Mouse (Mus musculus) thymus, adult 2 months (tissue): Measurements from ENCODE around the gene Olfr157. TPM values are rescaled to one million over a fixed set of nuclear protein-coding genes. Genes with fewer than 3 reads are reported as not detected.

Source experiments
- DNase-seq: peaks from one replicate; pipeline ENCODE4 v3.0.0; 2021
- H3K27ac ChIP-seq: fragments of 200-500 bp; 2 replicates; pipeline ENCODE4 v1.5.1; 2012; ENCODE audit warnings: low read length, control low read depth; ENCODE audit not compliant: control insufficient read depth, insufficient read depth
- H3K27me3 ChIP-seq: fragments of 200-500 bp; 2 replicates; pipeline ENCODE4 v1.6.1; 2012; ENCODE audit warnings: mild to moderate bottlenecking, low read length, moderate library complexity, mixed read lengths; ENCODE audit not compliant: control insufficient read depth, insufficient read depth
- H3K36me3 ChIP-seq: fragments of 200-500 bp; 2 replicates; pipeline ENCODE4 v1.6.1; 2012; ENCODE audit warnings: mild to moderate bottlenecking, low read length, moderate library complexity; ENCODE audit not compliant: control insufficient read depth, insufficient read depth
- H3K4me1 ChIP-seq: fragments of 200-500 bp; replicated peaks from 2 replicates; pipeline ENCODE4 v1.6.1; 2012; ENCODE audit warnings: low read length; ENCODE audit not compliant: control insufficient read depth, insufficient read depth
- H3K4me3 ChIP-seq: fragments of 200-500 bp; 2 replicates; pipeline ENCODE4 v1.5.1; 2012; ENCODE audit warnings: mild to moderate bottlenecking, low read length, control low read depth, moderate library complexity; ENCODE audit not compliant: control insufficient read depth, insufficient read depth
- CTCF ChIP-seq: fragments of 200-500 bp; IDR thresholded peaks from 2 replicates; pipeline ENCODE4 v1.5.1; 2012; ENCODE audit warnings: mild to moderate bottlenecking, control low read depth, low read length, moderate library complexity, borderline replicate concordance; ENCODE audit not compliant: control insufficient read depth, poor library complexity, insufficient read depth; ENCODE audit errors: extremely low read depth
- POLR2A ChIP-seq: fragments of 200-500 bp; IDR thresholded peaks from 2 replicates; pipeline ENCODE4 v1.6.1; 2012; ENCODE audit warnings: mild to moderate bottlenecking, low read length, control low read depth, moderate library complexity; ENCODE audit not compliant: control insufficient read depth, poor library complexity, insufficient read depth; ENCODE audit errors: extremely low read depth
- WGBS: fragments of 180-500 bp; shearing (Covaris S2); methylation state at CpG from one replicate; pipeline ENCODE4 v1.1.7; 2018; 5-methylcytosine and 5-hydroxymethylcytosine counted together
- polyA plus RNA-seq: library from polyadenylated mRNA; depleted of rRNA; stranded (reverse); fragments of >200 nt; gene quantifications from 2 replicates; pipeline ENCODE4 v1.2.3, GENCODE M21; 2012

The Olfr157 gene
- polyA plus RNA-seq, 1 experiment: 0.01 TPM

DNA sequence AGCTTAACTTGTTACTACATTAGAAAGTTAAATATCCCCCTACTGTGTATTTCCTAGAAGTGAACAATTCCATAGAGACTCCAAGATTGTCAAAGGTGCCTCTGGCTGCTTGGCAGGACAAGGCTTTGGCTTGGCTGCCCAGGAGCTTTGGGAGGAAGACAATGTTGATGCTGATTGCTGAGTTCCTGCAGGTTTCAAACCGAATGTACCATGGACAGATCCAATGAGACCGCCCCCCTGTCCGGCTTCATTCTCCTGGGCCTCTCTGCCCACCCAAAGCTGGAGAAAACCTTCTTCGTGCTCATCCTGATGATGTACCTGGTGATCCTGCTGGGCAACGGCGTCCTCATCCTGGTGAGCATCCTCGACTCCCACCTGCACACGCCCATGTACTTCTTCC is 14.1 kb upstream of the Olfr157 start:
- Histone ChIP-seq H3K4me1 (no peaks in the 10 kb centered on the region), H3K27me3 (no peaks in the 10 kb centered on the region), H3K27ac (no peak overlapping the region), H3K36me3 (no peaks in the 10 kb centered on the region), H3K4me3 (no peak overlapping the region)
- WGBS: 75% methylated on average over 8 of the region's 8 CpGs
- DNase-seq: no peak
- TF ChIP-seq CTCF (no peak), POLR2A (no peak)

DNA sequence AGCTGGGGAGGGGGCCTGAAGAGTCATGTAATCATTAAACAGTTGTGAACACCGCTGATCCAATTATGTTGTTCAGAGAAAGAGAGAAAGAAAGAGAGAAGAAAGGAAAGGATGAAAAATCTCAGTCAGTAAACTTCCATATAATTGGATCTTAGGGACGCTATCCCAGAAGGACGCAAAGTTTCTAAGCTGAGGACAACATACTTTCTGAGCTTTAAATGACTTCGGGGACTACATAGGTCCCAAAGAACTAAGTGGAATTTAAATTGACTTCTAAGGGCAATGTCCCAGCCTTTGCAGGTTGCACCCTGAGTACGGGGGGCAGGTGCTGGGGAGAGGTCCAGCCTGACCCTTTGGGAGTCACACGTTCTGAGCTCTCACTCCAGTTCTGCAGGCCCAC is 11.3 kb upstream of the Olfr157 start, which contains the start of gene Olfr155:
Gene Olfr155 (plus strand): TSS at position 301 of the 400 bp plus-strand sequence.
- Histone ChIP-seq H3K27ac (no peak within 1 kb of the TSS), H3K4me1 (no peaks in the 10 kb centered on the region), H3K4me3 (no peak within 1 kb of the TSS), H3K27me3 (no peaks in the 10 kb centered on the region), H3K36me3 (no peaks in the 10 kb centered on the region)
- TF ChIP-seq CTCF: no peak
- TF ChIP-seq POLR2A: no peak
- WGBS: 93% methylated on average over 6 of the region's 6 CpGs
- no peak for DNase-seq

GRCm38 (mm10) chr4:43838326-43838725 is 1.7 kb downstream of the Olfr157 start:
- Histone ChIP-seq H3K4me3 (no peak overlapping the region), H3K27me3 (no peaks in the 10 kb centered on the region), H3K36me3 (no peaks in the 10 kb centered on the region), H3K27ac (no peak overlapping the region), H3K4me1 (0 out of 2 replicates have a peak, but pooled peaks cover 2% of the 10 kb centered on the region)
- no peak for DNase-seq
- no peak for TF ChIP-seq CTCF
- 93% methylated on average over 3 of the region's 3 CpGs for WGBS

DNA sequence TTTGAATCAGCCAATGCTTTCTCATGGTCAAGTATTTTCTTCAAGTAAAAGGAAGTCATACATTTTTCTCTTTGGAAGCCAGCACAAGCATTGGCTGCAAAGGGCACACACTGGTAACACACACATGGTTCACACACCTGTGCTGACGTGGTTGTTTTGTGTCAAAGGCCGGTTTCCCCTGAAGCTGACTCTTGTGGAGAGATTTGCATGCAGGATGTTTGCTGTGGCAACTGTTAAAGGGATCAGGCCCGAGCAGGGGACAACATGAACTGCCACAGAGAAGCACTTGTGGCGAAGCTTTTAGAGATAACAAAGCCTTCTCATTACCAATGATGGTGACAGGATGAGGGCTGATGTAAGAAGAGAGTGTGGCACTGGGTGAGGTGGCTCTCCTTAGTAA is 5.3 kb downstream of the Olfr157 start:
- no peak for DNase-seq
- Histone ChIP-seq H3K27me3 (no peaks in the 10 kb centered on the region), H3K27ac (no peak overlapping the region), H3K36me3 (no peaks in the 10 kb centered on the region), H3K4me3 (no peak overlapping the region), H3K4me1 (0 out of 2 replicates have a peak, but pooled peaks cover 2% of the 10 kb centered on the region)
- TF ChIP-seq POLR2A (no peak), CTCF (no peak)
- WGBS: 11% methylated on average over 4 of the region's 4 CpGs

GRCm38 (mm10) chr4:43833752-43834151 is 6.2 kb downstream of the Olfr157 start:
- Histone ChIP-seq H3K4me3 (no peak overlapping the region), H3K36me3 (no peaks in the 10 kb centered on the region), H3K4me1 (0 out of 2 replicates have a peak, but pooled peaks cover 2% of the 10 kb centered on the region), H3K27ac (no peak overlapping the region), H3K27me3 (no peaks in the 10 kb centered on the region)
- TF ChIP-seq CTCF (no peak), POLR2A (no peak)
- no peak for DNase-seq
- WGBS: 68% methylated on average over 5 of the region's 5 CpGs

GRCm38 (mm10) chr4:43832031-43832430 is 8.0 kb downstream of the Olfr157 start:
- Histone ChIP-seq H3K36me3 (no peaks in the 10 kb centered on the region), H3K27me3 (no peaks in the 10 kb centered on the region), H3K4me1 (0 out of 2 replicates have a peak, but pooled peaks cover 2% of the 10 kb centered on the region), H3K27ac (no peak overlapping the region), H3K4me3 (no peak overlapping the region)
- TF ChIP-seq POLR2A (no peak), CTCF (no peak)
- DNase-seq: no peak
- WGBS: 78% methylated on average over 5 of the region's 5 CpGs

GRCm38 (mm10) chr4:43828806-43829205 is 11.2 kb downstream of the Olfr157 start:
- Histone ChIP-seq H3K27me3 (no peaks in the 10 kb centered on the region), H3K4me3 (no peak overlapping the region), H3K36me3 (no peaks in the 10 kb centered on the region), H3K4me1 (no peaks in the 10 kb centered on the region), H3K27ac (no peak overlapping the region)
- 90% methylated on average over 4 of the region's 4 CpGs for WGBS
- no peak for TF ChIP-seq CTCF
- TF ChIP-seq POLR2A: no peak
- DNase-seq: no peak
